Mouse (Mus musculus) midbrain, embryonic 11.5 days (tissue): ENCODE data around the gene Stat4. TPM values are rescaled to one million over a fixed set of nuclear protein-coding genes. Genes with fewer than 3 reads are reported as not detected.

Source experiments
- ATAC-seq: fragments of 200-750 bp; cut with Nextera tagmentation; 2 replicates; pipeline ENCODE4 v1.8.0; 2017; ENCODE audit warnings: moderate TSS enrichment, moderate library complexity; ENCODE audit not compliant: low FRiP score
- DNase-seq: peaks from one replicate; pipeline ENCODE4 v3.0.0; 2015; ENCODE audit warnings: low spot score; ENCODE audit errors: missing footprints
- H3K27ac ChIP-seq: fragments of 300-500 bp; sonication (generic); 2 replicates; pipeline ENCODE4 v1.5.1; 2014; ENCODE audit warnings: low read depth, low read length
- H3K27me3 ChIP-seq: fragments of 300-500 bp; sonication (generic); 2 replicates; pipeline ENCODE4 v1.6.1; 2014; ENCODE audit warnings: mild to moderate bottlenecking, low read length, moderate library complexity, mixed read lengths; ENCODE audit not compliant: control insufficient read depth, insufficient read depth
- H3K36me3 ChIP-seq: fragments of 300-500 bp; sonication (generic); 2 replicates; pipeline ENCODE4 v1.6.1; 2014; ENCODE audit warnings: mild to moderate bottlenecking, low read length, moderate library complexity, mixed read lengths; ENCODE audit not compliant: control insufficient read depth, insufficient read depth
- H3K4me1 ChIP-seq: fragments of 300-500 bp; sonication (generic); 2 replicates; pipeline ENCODE4 v1.6.1; 2014; ENCODE audit warnings: low read length; ENCODE audit not compliant: control insufficient read depth, insufficient read depth
- H3K4me2 ChIP-seq: fragments of 300-500 bp; sonication (generic); 2 replicates; pipeline ENCODE4 v1.6.1; 2014; ENCODE audit warnings: mild to moderate bottlenecking, moderate library complexity
- H3K4me3 ChIP-seq: fragments of 300-500 bp; sonication (generic); 2 replicates; pipeline ENCODE4 v1.5.1; 2014; ENCODE audit warnings: low read depth, low read length
- H3K9ac ChIP-seq: fragments of 300-500 bp; sonication (generic); 2 replicates; pipeline ENCODE4 v1.6.1; 2014; ENCODE audit warnings: low read length
- H3K9me3 ChIP-seq: fragments of 300-500 bp; sonication (generic); 2 replicates; pipeline ENCODE4 v1.6.1; 2016; ENCODE audit warnings: low read length; ENCODE audit not compliant: control insufficient read depth
- WGBS: fragments of 180-500 bp; shearing (Covaris S2); extraction: QIAGEN DNeasy Blood & Tissue Kit; methylation state at CpG from one replicate; pipeline ENCODE4 v1.1.7; 2014; 5-methylcytosine and 5-hydroxymethylcytosine counted together
- polyA plus RNA-seq: library from polyadenylated mRNA; unstranded; fragments of >200 nt; fragmentation: Nextera tagmentation; extraction: Ambion mirVana; gene quantifications from 2 replicates; pipeline ENCODE4 v1.2.1, GENCODE M21; 2014

The Stat4 gene
- polyA plus RNA-seq, 1 experiment from 2014 or later, result 2.5 TPM

DNA sequence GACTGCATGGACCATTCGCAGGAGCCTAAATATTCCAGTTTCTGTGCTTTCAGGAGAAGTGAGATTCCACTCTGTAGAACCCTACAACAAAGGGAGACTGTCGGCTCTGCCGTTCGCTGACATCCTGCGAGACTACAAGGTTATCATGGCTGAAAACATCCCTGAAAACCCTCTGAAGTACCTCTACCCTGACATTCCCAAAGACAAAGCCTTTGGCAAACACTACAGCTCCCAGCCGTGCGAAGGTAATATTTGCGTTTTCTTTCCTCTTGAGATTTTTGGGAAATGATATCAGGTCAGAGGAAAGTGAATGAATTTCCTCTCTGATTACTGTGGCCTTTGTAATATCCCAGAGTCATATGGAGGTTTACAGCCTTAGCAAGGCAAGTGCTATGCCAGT, 115.8 kb downstream of the Stat4 start:
- Histone ChIP-seq H3K27ac (no peak overlapping the region), H3K4me2 (no peak overlapping the region), H3K27me3 (no peaks in the 10 kb centered on the region), H3K4me3 (no peak overlapping the region), H3K9me3 (no peaks in the 10 kb centered on the region), H3K4me1 (no peaks in the 10 kb centered on the region), H3K9ac (no peak overlapping the region), H3K36me3 (no peaks in the 10 kb centered on the region)
- DNase-seq (no peak), ATAC-seq (no peak)
- WGBS, result 90% methylated on average over 8 of the region's 8 CpGs

DNA sequence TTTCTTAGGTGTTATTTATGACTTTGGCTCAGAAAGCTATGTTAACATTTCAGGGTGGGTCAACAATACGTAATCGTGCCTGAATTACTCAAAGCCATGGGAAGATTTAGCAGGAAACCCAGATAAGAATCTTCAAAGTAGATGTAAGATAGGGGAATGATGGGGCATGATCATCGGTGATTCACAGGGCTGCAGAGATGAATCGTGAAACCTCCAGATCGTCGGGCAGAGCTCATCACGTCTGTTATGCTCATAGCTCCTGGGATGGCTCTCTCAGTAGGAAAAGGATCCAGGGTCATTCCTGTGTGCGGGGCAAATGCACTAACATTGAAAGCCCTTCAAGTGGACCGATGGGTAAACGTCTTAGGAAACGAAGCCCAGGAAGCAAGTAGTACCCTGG, 120.3 kb downstream of the Stat4 start:
- DNase-seq (no peak), ATAC-seq (no peak)
- Histone ChIP-seq H3K9ac (no peak overlapping the region), H3K4me1 (no peaks in the 10 kb centered on the region), H3K27ac (no peak overlapping the region), H3K27me3 (no peaks in the 10 kb centered on the region), H3K36me3 (no peaks in the 10 kb centered on the region), H3K4me2 (no peak overlapping the region), H3K9me3 (no peaks in the 10 kb centered on the region), H3K4me3 (no peak overlapping the region)
- 91% methylated on average over 11 of the region's 11 CpGs for whole genome bisulfite sequencing

DNA sequence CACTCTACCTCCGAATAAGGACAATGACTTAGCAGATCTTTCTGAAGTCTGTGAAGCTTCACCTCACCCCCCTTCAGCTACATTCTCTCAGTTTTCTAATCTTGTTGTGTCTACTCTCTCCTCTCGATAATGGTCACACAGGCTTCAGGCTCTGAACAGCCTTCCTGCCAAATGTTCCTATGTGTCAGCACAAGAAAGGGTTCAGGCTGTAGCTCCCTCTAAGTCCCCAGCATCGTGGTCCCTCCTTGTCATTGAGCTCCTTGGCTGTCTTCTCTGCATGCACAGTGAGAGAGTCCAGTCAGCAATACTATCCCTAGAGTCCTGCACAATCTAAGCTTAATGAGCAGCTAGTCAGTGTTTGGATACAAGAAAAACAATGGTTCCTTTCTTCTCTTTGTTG, 124.3 kb downstream of the Stat4 start:
- Histone ChIP-seq H3K4me1 (peaks cover 4% of the 10 kb centered on the region; the same call in 1 of the 2 replicates), H3K9ac (no peak overlapping the region), H3K36me3 (no peaks in the 10 kb centered on the region), H3K27me3 (no peaks in the 10 kb centered on the region), H3K4me2 (no peak overlapping the region), H3K4me3 (no peak overlapping the region), H3K27ac (no peak overlapping the region), H3K9me3 (no peaks in the 10 kb centered on the region)
- ATAC-seq (no peak), DNase-seq (no peak)
- 73% methylated on average over 3 of the region's 3 CpGs for WGBS

- DNase-seq, result no peak
- no peak overlapping the region for H3K27ac ChIP-seq
- 90% methylated on average over 1 of the region's 1 CpGs for WGBS
- no peaks in the 10 kb centered on the region for H3K27me3 ChIP-seq
- H3K9me3 ChIP-seq, result no peaks in the 10 kb centered on the region
- ATAC-seq, result no peak
- H3K4me1 ChIP-seq, result peaks cover 4% of the 10 kb centered on the region; the same call in 1 of the 2 replicates
- no peaks in the 10 kb centered on the region for H3K36me3 ChIP-seq
- H3K4me2 ChIP-seq, result no peak overlapping the region
- no peak overlapping the region for H3K9ac ChIP-seq
- no peak overlapping the region for H3K4me3 ChIP-seq
These were observed 125.4 kb downstream of the Stat4 start for GRCm38 (mm10) chr1:52112301-52112700.

GRCm38 (mm10) chr1:52113067-52113665, 126.2 kb downstream of the Stat4 start:
- no peaks in the 10 kb centered on the region for H3K9me3 ChIP-seq
- peaks cover 4% of the 10 kb centered on the region; the same call in 1 of the 2 replicates for H3K4me1 ChIP-seq
- H3K4me3 ChIP-seq, result peak overlapping the region; percentile 29; the same call in 1 of the 2 replicates
- H3K9ac ChIP-seq, result peak overlapping the region; percentile 69
- ATAC-seq, result peak; percentile 49
- H3K4me2 ChIP-seq, result peak overlapping the region; percentile 62
- no peak for DNase-seq
- H3K36me3 ChIP-seq, result no peaks in the 10 kb centered on the region
- 0 out of 2 replicates have a peak overlapping the region, but pooled peaks have one; percentile 35 for H3K27ac ChIP-seq
- no peaks in the 10 kb centered on the region for H3K27me3 ChIP-seq
- WGBS, result 26% methylated on average over 7 of the region's 7 CpGs

GRCm38 (mm10) chr1:52113666-52114069, 126.7 kb downstream of the Stat4 start:
- WGBS, result 1% methylated on average over 31 of the region's 32 CpGs
- H3K4me3 ChIP-seq, result peak overlapping the region; percentile 29; the same call in 1 of the 2 replicates
- ATAC-seq (peak; percentile 97), DNase-seq (peak; percentile 100)
- no peaks in the 10 kb centered on the region for H3K36me3 ChIP-seq
- no peaks in the 10 kb centered on the region for H3K9me3 ChIP-seq
- peak overlapping the region; percentile 69 for H3K9ac ChIP-seq
- H3K27ac ChIP-seq, result no peak overlapping the region
- peaks cover 4% of the 10 kb centered on the region; the same call in 1 of the 2 replicates for H3K4me1 ChIP-seq
- no peaks in the 10 kb centered on the region for H3K27me3 ChIP-seq
- H3K4me2 ChIP-seq, result peak overlapping the region; percentile 62

DNA sequence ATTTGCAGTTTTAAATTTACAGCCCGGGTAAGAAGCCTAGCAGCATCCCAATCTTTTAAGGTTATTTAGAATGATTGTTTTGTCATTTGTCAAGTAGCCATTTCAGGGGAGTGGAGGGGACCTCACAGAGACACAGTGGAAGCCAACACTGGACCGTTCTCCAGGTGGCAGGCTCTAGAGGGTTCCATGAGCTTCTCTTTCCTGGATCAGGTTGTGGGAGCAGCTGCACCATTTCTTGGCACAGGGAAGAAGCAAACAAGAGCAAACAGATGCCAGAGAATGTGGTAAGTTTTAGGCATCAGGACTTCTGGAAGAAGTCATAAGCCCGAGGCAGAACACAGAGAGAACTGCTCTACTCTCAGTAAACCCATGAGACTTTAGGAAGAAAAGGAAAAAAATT, 129.5 kb downstream of the Stat4 start:
- DNase-seq (no peak), ATAC-seq (no peak)
- H3K4me2 ChIP-seq, result no peak overlapping the region
- no peaks in the 10 kb centered on the region for H3K9me3 ChIP-seq
- 81% methylated on average over 3 of the region's 3 CpGs for WGBS
- H3K4me1 ChIP-seq, result peaks cover 4% of the 10 kb centered on the region; the same call in 1 of the 2 replicates
- no peaks in the 10 kb centered on the region for H3K36me3 ChIP-seq
- H3K27ac ChIP-seq, result no peak overlapping the region
- no peak overlapping the region for H3K9ac ChIP-seq
- no peaks in the 10 kb centered on the region for H3K27me3 ChIP-seq
- no peak overlapping the region for H3K4me3 ChIP-seq

GRCm38 (mm10) chr1:52117777-52118176, 130.8 kb downstream of the Stat4 start:
- H3K27ac ChIP-seq, result no peak overlapping the region
- no peak overlapping the region for H3K9ac ChIP-seq
- no peak overlapping the region for H3K4me2 ChIP-seq
- no peak overlapping the region for H3K4me3 ChIP-seq
- no peaks in the 10 kb centered on the region for H3K36me3 ChIP-seq
- no peaks in the 10 kb centered on the region for H3K9me3 ChIP-seq
- H3K4me1 ChIP-seq, result peaks cover 4% of the 10 kb centered on the region; the same call in 1 of the 2 replicates
- 92% methylated on average over 1 of the region's 1 CpGs for WGBS
- ATAC-seq (no peak), DNase-seq (no peak)
- no peaks in the 10 kb centered on the region for H3K27me3 ChIP-seq

DNA sequence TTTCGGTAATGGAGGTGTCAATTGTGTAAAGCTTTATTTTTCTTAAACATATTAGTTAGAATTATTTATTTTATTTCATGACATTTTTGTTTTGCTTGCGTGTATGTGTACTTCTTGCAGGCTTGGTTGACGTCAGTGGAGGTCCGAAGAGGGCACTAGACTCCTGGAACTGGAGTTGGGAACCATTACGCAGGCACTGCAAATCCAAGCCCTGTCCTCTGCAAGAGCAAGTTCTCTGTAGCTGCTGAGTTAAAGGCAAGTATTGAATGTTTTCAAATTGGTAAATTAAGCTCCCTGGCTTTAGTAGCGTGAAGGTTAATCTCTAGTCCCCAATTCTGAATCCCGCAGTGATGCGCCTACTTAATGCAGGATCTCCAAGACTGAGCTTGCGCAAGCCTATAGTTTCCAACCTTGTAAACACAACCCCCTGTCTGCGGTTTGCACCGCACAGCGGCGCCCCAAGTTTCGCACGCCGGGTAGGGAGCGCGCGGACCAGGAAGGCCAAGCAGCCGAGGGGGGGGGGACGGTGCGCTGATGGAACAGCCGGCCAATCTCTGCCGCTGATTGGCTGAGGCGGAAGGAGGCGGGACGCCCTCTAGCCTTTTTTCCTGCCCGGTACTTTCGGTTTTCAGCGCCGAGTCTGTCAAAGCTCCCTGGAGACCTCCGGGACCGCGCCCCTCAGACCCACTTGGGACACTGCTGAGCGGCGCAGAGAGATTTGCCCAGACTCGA, 132.1 kb downstream of the Stat4 start, which contains the start of gene Stat1:
Gene Stat1 (plus strand): TSS at position 581 of the 732 bp plus-strand sequence.
- Histone ChIP-seq H3K36me3 (no peaks in the 10 kb centered on the region), H3K4me2 (peak within 1 kb of the TSS; percentile 96), H3K27me3 (no peaks in the 10 kb centered on the region), H3K4me3 (peak within 1 kb of the TSS; percentile 85), H3K9me3 (no peaks in the 10 kb centered on the region), H3K9ac (peak within 1 kb of the TSS; percentile 71), H3K27ac (0 out of 2 replicates have a peak within 1 kb of the TSS, but pooled peaks have one; percentile 7), H3K4me1 (no peaks in the 10 kb centered on the region)
- ATAC-seq, result peak; percentile 96
- 4% methylated on average over 34 of the region's 37 CpGs for WGBS
- peak; percentile 100 for DNase-seq
